8 mouse cellular contexts compared by ENCODE assay signal in genomic region chr3:27859161-27859561, GRCm38 (mm10). TPM values are rescaled to one million over a fixed set of nuclear protein-coding genes. Genes with fewer than 3 reads are reported as not detected.
DNase-seq lines count a peak whose midpoint lies in the region; ATAC-seq and TF ChIP-seq lines count a peak whose summit lies in the region.

No protein-coding gene starts in this region.

- H3K9ac ChIP-seq in kidney, embryonic 14.5 days (ENCODE audit: low read depth, low read length), result no peak overlapping the region

- peak overlapping the region; percentile 17; the same call in 1 of the 2 replicates for H3K4me2 ChIP-seq in kidney, embryonic 14.5 days (replicated peaks; ENCODE audit: low read depth, low read length)

- H3K36me3 ChIP-seq in kidney, embryonic 14.5 days (ENCODE audit: control insufficient read depth, insufficient read depth, low read length), result no peaks in the 10 kb centered on the region

- 4% methylated on average over 5 of the region's 5 CpGs for WGBS in kidney, embryonic 14.5 days
- 28% methylated on average over 5 of the region's 5 CpGs for WGBS in cerebellum, adult 2 months

- peak overlapping the region; percentile 29 for H3K4me3 ChIP-seq in embryonic fibroblast, embryonic 13.5 days (ENCODE audit: insufficient read depth, low read length)
- H3K4me3 ChIP-seq in kidney, embryonic 14.5 days (ENCODE audit: low read length), result no peak overlapping the region
- H3K4me3 ChIP-seq in cerebellum, adult 2 months (replicated peaks; ENCODE audit: insufficient read depth, low read depth, low read length), result no peak overlapping the region

- H3K27me3 ChIP-seq in kidney, embryonic 14.5 days (ENCODE audit: control insufficient read depth, insufficient read depth, low read length), result no peaks in the 10 kb centered on the region
- H3K27me3 ChIP-seq in cerebellum, adult 2 months (ENCODE audit: control insufficient read depth, insufficient read depth, low read length), result no peaks in the 10 kb centered on the region; the same call in 1 of the 2 replicates

- peak; percentile 72 for ATAC-seq in kidney, embryonic 14.5 days (ENCODE audit: low FRiP score, low TSS enrichment)

- H3K4me1 ChIP-seq in embryonic fibroblast, embryonic 13.5 days (ENCODE audit: control insufficient read depth, insufficient read depth, low read length), result peaks cover 23% of the 10 kb centered on the region
- peaks cover 40% of the 10 kb centered on the region for H3K4me1 ChIP-seq in kidney, embryonic 14.5 days (ENCODE audit: control insufficient read depth, insufficient read depth, low read length)
- H3K4me1 ChIP-seq in cerebellum, adult 2 months (ENCODE audit: control insufficient read depth, insufficient read depth, low read length), result no peaks in the 10 kb centered on the region; the same call in 1 of the 2 replicates

- TF ChIP-seq CTCF in embryonic fibroblast, embryonic 13.5 days (IDR thresholded peaks at IDR 0.05; ENCODE audit: borderline replicate concordance, insufficient read depth, low read length), result no peak
- no peak for TF ChIP-seq CTCF in cerebellum, adult 2 months (IDR thresholded peaks at IDR 0.05; ENCODE audit: borderline replicate concordance, insufficient read depth, low read depth, low read length)

- TF ChIP-seq POLR2A in embryonic fibroblast, embryonic 13.5 days (IDR thresholded peaks at IDR 0.05; ENCODE audit: low read depth, low read length), result peak; percentile 44; the same call in 1 of the 2 replicates
- no peak for TF ChIP-seq POLR2A in cerebellum, adult 2 months (IDR thresholded peaks at IDR 0.05; ENCODE audit: borderline replicate concordance, insufficient read depth, low read length)

- H3K27ac ChIP-seq in embryonic fibroblast, embryonic 13.5 days (ENCODE audit: insufficient read depth, low read length), result peak overlapping the region; percentile 90
- peak overlapping the region; percentile 61; the same call in 1 of the 2 replicates for H3K27ac ChIP-seq in kidney, embryonic 14.5 days (ENCODE audit: low read depth, low read length)
- H3K27ac ChIP-seq in cerebellum, adult 2 months (ENCODE audit: insufficient read depth, low read length), result no peak overlapping the region

- H3K9me3 ChIP-seq in kidney, embryonic 14.5 days (ENCODE audit: control insufficient read depth, low read length), result no peaks in the 10 kb centered on the region

- peak; percentile 9 for DNase-seq in adrenal gland, adult 2 months
- DNase-seq in adrenal gland, postnatal 14 days, result no peak
- peak; percentile 44 for DNase-seq in lung, postnatal 36 days
- DNase-seq in retina, embryonic 14.5 days (ENCODE audit: low spot score), result no peak
- no peak for DNase-seq in cerebellum, adult 2 months
- no peak for DNase-seq in frontal cortex, adult 2 months (ENCODE audit: extremely low spot score in 1 of 2, low spot score in 1 of 2)

RNA-seq across cellular contexts. Expression of gene Tmem212, which starts 37.0 kb away (rescaled TPM):
- not detected for total RNA-seq in adrenal gland, adult 2 months (2021)
- not detected in 2 replicates for polyA plus RNA-seq in adrenal gland, adult 2 months (2012; rRNA removed)
- not detected in 2 replicates for total RNA-seq in adrenal gland, postnatal 14 days (2021)
- not detected in 2 replicates for polyA plus RNA-seq in embryonic fibroblast, embryonic 13.5 days (2011; ENCODE audit: insufficient read length, low read depth, missing spikeins)
- polyA plus RNA-seq in kidney, embryonic 14.5 days (2014; fragmentation: Nextera tagmentation; extraction: Ambion mirVana), result not detected in 2 replicates
- 1.6 and 4.5 TPM in 2 replicates for polyA plus RNA-seq in cerebellum, adult 2 months (2012; rRNA removed)
- polyA plus RNA-seq in frontal cortex, adult 2 months (2012; rRNA removed), result not detected in 2 replicates

Comparison
In these comparisons a context has a peak if more than half of its experiments do, and no peak if none do; other contexts are left out.
1. DNase-seq: peak in adrenal gland, adult 2 months (single experiment) and lung, postnatal 36 days (single experiment); none in adrenal gland, postnatal 14 days (single experiment), retina, embryonic 14.5 days (single experiment), cerebellum, adult 2 months (0 of 2) and frontal cortex, adult 2 months (0 of 2).